Mouse (Mus musculus) thymus, adult 2 months (tissue): ENCODE measurements at regions not wholly inside any gene's neighbourhood (a gene's known extent, or its start where the extent isn't known, plus 50 kb on each side); places are given as distances from the start of the nearest gene placed in this dataset.

ENCODE experiments used
- DNase-seq: peaks from one replicate; pipeline ENCODE4 v3.0.0; 2021
- H3K27ac ChIP-seq: fragments of 200-500 bp; 2 replicates; pipeline ENCODE4 v1.5.1; 2012; ENCODE audit warnings: low read length, control low read depth; ENCODE audit not compliant: control insufficient read depth, insufficient read depth
- H3K27me3 ChIP-seq: fragments of 200-500 bp; 2 replicates; pipeline ENCODE4 v1.6.1; 2012; ENCODE audit warnings: mild to moderate bottlenecking, low read length, moderate library complexity, mixed read lengths; ENCODE audit not compliant: control insufficient read depth, insufficient read depth
- H3K36me3 ChIP-seq: fragments of 200-500 bp; 2 replicates; pipeline ENCODE4 v1.6.1; 2012; ENCODE audit warnings: mild to moderate bottlenecking, low read length, moderate library complexity; ENCODE audit not compliant: control insufficient read depth, insufficient read depth
- H3K4me1 ChIP-seq: fragments of 200-500 bp; replicated peaks from 2 replicates; pipeline ENCODE4 v1.6.1; 2012; ENCODE audit warnings: low read length; ENCODE audit not compliant: control insufficient read depth, insufficient read depth
- H3K4me3 ChIP-seq: fragments of 200-500 bp; 2 replicates; pipeline ENCODE4 v1.5.1; 2012; ENCODE audit warnings: mild to moderate bottlenecking, low read length, control low read depth, moderate library complexity; ENCODE audit not compliant: control insufficient read depth, insufficient read depth
- CTCF ChIP-seq: fragments of 200-500 bp; IDR thresholded peaks from 2 replicates; pipeline ENCODE4 v1.5.1; 2012; ENCODE audit warnings: mild to moderate bottlenecking, control low read depth, low read length, moderate library complexity, borderline replicate concordance; ENCODE audit not compliant: control insufficient read depth, poor library complexity, insufficient read depth; ENCODE audit errors: extremely low read depth
- POLR2A ChIP-seq: fragments of 200-500 bp; IDR thresholded peaks from 2 replicates; pipeline ENCODE4 v1.6.1; 2012; ENCODE audit warnings: mild to moderate bottlenecking, low read length, control low read depth, moderate library complexity; ENCODE audit not compliant: control insufficient read depth, poor library complexity, insufficient read depth; ENCODE audit errors: extremely low read depth
- WGBS: fragments of 180-500 bp; shearing (Covaris S2); methylation state at CpG from one replicate; pipeline ENCODE4 v1.1.7; 2018; 5-methylcytosine and 5-hydroxymethylcytosine counted together

DNA sequence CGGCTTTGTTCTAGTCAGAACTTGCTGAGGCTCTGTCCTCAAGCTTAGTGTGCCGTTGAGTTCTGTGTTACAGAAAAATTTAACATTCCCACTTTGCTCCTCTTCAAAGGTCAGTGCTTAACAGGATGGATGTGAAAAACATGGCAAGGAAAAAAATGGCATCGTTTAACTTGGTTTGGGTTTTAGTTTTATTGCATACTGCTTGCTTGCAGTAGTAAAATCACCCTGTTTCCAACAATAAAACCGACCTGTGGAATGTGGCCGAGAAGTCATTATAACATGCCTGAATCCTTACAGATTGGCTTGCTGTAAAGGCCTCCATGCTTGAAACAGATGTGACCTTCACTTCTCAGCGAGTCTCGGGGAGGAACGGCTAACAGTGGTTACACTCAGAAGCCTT is 212.1 kb upstream of the Acvr2a start:
- no peaks in the 10 kb centered on the region for H3K36me3 ChIP-seq
- no peak overlapping the region for H3K27ac ChIP-seq
- no peak for DNase-seq
- no peak for TF ChIP-seq CTCF
- no peak for TF ChIP-seq POLR2A
- no peak overlapping the region for H3K4me3 ChIP-seq
- H3K4me1 ChIP-seq: no peaks in the 10 kb centered on the region
- H3K27me3 ChIP-seq: no peaks in the 10 kb centered on the region
- 92% methylated on average over 8 of the region's 8 CpGs for WGBS

DNA sequence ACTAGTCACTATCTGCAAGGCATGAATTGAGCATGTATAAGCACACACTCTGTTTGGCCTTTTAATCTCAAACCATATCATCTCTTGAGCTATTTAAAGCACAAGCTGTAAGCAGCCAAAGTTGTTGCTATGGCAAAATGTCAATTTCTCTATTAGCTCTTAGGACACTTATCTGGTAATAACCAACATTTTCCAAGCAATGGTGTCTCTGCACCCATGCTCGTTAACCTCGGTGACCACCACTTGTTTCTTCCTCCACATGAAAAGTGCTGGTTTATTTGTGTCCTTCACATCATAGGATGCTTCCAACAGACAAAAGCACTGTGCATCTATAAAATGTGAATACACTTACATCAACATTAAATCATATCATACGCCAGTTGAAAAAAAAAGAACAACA is 204.4 kb upstream of the Acvr2a start:
- H3K4me1 ChIP-seq: no peaks in the 10 kb centered on the region
- 93% methylated on average over 3 of the region's 3 CpGs for WGBS
- no peaks in the 10 kb centered on the region for H3K36me3 ChIP-seq
- TF ChIP-seq POLR2A (no peak), CTCF (no peak)
- no peaks in the 10 kb centered on the region for H3K27me3 ChIP-seq
- H3K27ac ChIP-seq: no peak overlapping the region
- DNase-seq: no peak
- H3K4me3 ChIP-seq: no peak overlapping the region

DNA sequence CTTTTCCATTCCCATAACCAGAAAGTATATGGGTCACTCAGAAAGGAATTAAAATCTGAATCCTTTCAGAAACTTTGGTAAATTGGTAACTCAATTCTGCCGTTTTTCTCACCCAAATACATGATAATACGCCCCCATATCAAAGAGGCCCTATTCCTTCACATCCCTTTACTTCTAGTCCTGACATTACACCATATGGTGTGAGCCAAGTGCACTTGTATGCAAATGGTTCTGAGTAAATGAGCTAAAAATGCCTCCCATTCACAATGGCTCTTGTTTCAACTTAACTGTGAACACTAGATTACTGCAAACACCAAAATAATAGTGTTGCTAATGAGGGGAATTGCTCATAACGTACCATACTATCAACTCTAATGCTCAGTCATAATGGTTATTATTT is 201.7 kb upstream of the Acvr2a start:
- Histone ChIP-seq H3K36me3 (no peaks in the 10 kb centered on the region), H3K4me1 (no peaks in the 10 kb centered on the region), H3K27ac (no peak overlapping the region), H3K4me3 (no peak overlapping the region), H3K27me3 (no peaks in the 10 kb centered on the region)
- WGBS: 93% methylated on average over 3 of the region's 3 CpGs
- no peak for TF ChIP-seq POLR2A
- no peak for TF ChIP-seq CTCF
- no peak for DNase-seq

DNA sequence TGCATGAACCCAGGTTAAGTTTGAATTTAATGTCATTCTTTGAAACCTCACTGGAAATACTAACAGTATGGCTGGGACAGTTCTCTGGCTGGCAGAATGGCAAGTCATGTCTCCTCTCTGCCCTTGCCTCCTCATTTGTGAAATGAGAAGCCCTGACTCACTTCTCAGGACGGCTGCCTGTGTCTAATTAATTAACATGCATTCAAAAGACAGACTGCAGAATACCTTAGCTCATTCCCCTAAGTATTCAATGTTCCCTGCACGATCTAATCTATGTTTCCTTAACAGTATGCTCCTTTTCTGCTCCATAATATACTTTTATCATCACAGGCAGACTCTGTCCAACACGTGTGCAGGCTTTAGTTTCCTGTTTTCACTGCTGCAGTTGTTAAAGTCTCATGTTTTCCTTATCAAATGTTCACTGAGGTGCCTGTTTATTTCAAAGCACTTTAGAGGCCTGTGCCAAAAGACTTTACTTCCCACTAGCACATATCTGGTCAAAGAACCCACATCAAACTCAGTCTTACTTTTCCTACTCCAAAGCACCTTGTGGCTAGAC is 196.7 kb upstream of the Acvr2a start:
- no peak overlapping the region for H3K27ac ChIP-seq
- no peak for TF ChIP-seq CTCF
- no peak for TF ChIP-seq POLR2A
- DNase-seq: no peak
- H3K27me3 ChIP-seq: no peaks in the 10 kb centered on the region
- H3K36me3 ChIP-seq: no peaks in the 10 kb centered on the region
- no peak overlapping the region for H3K4me3 ChIP-seq
- 33% methylated on average over 3 of the region's 3 CpGs for WGBS
- no peaks in the 10 kb centered on the region for H3K4me1 ChIP-seq

DNA sequence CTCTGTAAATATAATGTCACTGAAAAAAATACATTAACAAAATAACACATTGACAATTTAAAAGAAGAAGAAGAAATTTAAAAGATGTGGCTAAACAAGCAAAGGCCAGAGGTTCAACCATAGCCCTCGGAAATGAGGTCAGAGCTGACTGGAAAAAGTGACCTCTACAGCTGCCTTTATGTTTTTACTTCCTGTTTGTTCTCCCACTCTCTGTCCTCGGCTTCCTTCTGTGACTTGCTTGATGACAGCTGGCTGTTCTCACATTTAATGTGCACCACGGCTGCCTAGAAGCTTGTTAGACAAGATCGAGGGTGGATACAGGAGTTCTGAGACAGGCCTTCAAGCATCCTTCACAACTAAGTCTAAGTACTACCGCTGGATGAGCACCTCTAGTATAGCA is 194.9 kb upstream of the Acvr2a start:
- DNase-seq: no peak
- Histone ChIP-seq H3K27me3 (no peaks in the 10 kb centered on the region), H3K4me1 (no peaks in the 10 kb centered on the region), H3K27ac (no peak overlapping the region), H3K36me3 (no peaks in the 10 kb centered on the region), H3K4me3 (no peak overlapping the region)
- 57% methylated on average over 5 of the region's 5 CpGs for WGBS
- no peak for TF ChIP-seq CTCF
- no peak for TF ChIP-seq POLR2A

DNA sequence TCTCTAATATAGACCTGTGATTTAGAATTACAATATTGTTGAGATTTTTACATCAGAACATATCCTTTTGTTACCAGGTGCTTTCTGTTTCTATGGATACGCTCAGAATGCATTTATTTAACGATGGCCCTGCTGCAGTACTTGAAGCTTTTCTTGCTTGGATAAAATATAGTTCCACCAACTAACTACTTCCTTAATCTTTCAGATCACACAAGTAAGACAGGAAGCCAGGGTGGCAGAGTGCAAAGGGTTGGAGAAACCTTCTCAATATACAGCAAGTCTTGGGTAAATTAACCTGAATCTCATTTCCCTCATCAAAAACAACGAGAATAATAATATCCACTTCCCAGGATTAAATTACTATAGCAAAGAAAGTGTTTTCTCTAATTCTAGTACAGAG is 193.1 kb upstream of the Acvr2a start:
- H3K27me3 ChIP-seq: no peaks in the 10 kb centered on the region
- 28% methylated on average over 3 of the region's 3 CpGs for WGBS
- H3K27ac ChIP-seq: no peak overlapping the region
- no peaks in the 10 kb centered on the region for H3K36me3 ChIP-seq
- H3K4me3 ChIP-seq: no peak overlapping the region
- DNase-seq: no peak
- no peaks in the 10 kb centered on the region for H3K4me1 ChIP-seq
- no peak for TF ChIP-seq CTCF
- TF ChIP-seq POLR2A: no peak

DNA sequence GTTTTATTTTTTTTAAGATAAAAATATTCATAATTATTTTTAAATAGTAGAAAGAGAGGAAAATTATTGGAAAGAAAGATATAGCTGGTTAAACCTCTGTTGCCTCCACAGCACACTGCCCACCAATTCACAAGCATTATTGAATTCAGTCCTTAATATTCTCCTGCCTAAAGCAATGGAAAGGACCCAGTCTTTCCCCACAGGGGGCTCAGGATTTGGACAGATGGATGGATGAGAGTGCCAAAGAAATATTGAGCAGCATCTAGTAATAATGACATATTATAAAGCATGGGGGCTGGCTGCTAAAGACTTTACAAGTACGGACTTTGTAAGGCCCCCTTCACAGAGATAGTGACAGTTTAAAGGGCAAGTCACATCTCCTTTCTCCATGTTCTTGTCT is 191.6 kb upstream of the Acvr2a start:
- no peak for DNase-seq
- 100% methylated on average over 1 of the region's 1 CpGs for WGBS

More for the DNA sequence above, 191.6 kb upstream of the Acvr2a start:
- Histone ChIP-seq H3K27me3 (no peaks in the 10 kb centered on the region), H3K36me3 (no peaks in the 10 kb centered on the region), H3K4me1 (no peaks in the 10 kb centered on the region), H3K4me3 (no peak overlapping the region), H3K27ac (no peak overlapping the region)
- no peak for TF ChIP-seq CTCF
